Mouse (Mus musculus) forebrain, embryonic 10.5 days (tissue): Measurements from ENCODE around the gene Osbp2. TPM values are rescaled to one million over a fixed set of nuclear protein-coding genes. Genes with fewer than 3 reads are reported as not detected.

Source experiments
- DNase-seq: peaks from one replicate; pipeline ENCODE4 v3.0.0-alpha.2; 2017; ENCODE audit warnings: low spot score; ENCODE audit errors: extremely low spot score
- H3K27ac ChIP-seq: fragments of 300-500 bp; sonication (generic); 2 replicates; pipeline ENCODE4 v1.5.1; 2016; ENCODE audit warnings: mild to moderate bottlenecking
- H3K27me3 ChIP-seq: fragments of 300-500 bp; sonication (generic); 2 replicates; pipeline ENCODE4 v1.6.1; 2016; ENCODE audit warnings: mild to moderate bottlenecking; ENCODE audit not compliant: poor library complexity, severe bottlenecking
- H3K36me3 ChIP-seq: fragments of 300-500 bp; sonication (generic); replicated peaks from 2 replicates; pipeline ENCODE4 v1.6.1; 2016; ENCODE audit warnings: mild to moderate bottlenecking, moderate library complexity
- H3K4me1 ChIP-seq: fragments of 300-500 bp; sonication (generic); 2 replicates; pipeline ENCODE4 v1.6.1; 2016
- H3K4me3 ChIP-seq: fragments of 300-500 bp; sonication (generic); 2 replicates; pipeline ENCODE4 v1.5.1; 2016; ENCODE audit warnings: mild to moderate bottlenecking, moderate library complexity
- H3K9me3 ChIP-seq: fragments of 300-500 bp; sonication (generic); 2 replicates; pipeline ENCODE4 v1.6.1; 2016; ENCODE audit warnings: mild to moderate bottlenecking, moderate library complexity
- WGBS: fragments of 180-500 bp; shearing (Covaris S2); methylation state at CpG from one replicate; pipeline ENCODE4 v1.1.7; 2016; 5-methylcytosine and 5-hydroxymethylcytosine counted together
- polyA plus RNA-seq: library from polyadenylated mRNA; unstranded; fragments of >200 nt; fragmentation: Nextera tagmentation; extraction: Ambion mirVana; gene quantifications from 2 replicates; pipeline ENCODE4 v1.2.1, GENCODE M21; 2016

Gene Osbp2
- polyA plus RNA-seq, 1 experiment from 2014 or later = 0.89 TPM

DNA sequence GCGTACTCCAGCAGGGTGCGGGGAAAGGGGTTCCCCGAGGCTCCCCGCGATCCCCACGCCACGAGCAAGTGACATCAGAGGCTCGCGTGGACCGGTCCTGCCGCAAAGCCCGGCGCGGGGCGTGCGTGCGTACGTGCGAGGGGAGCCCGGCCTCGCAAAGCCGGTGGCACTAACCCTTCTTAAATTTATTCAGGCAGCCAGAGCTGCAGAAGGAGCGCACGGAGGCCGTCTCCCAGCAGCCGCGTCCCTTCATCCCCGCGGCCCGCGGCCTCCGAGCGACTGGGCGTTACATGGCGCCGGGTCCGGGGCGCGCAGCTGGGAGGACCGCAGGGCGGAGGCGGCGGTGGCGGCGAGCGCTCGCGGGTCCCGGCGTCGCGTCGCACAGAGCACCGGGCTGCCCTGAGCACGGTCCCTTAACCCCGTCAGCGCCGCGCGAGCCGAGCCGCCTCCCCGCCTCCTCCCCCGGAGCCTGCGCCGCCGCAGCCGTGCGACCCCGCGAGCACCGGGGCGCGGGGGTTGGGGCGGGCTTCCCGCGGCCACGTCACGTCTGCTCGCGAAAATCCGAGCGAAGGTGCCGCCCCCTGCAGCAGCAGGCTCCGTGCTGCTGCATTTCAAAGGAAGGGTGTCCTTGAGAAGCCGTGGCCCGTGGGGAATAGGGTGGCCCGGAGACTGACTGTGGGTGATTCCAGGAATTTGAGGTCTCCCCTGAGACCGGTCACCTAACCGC lies 101.8 kb downstream of the Osbp2 start:
- peaks cover 58% of the 10 kb centered on the region for H3K27me3 ChIP-seq
- H3K4me1 ChIP-seq = peaks cover 22% of the 10 kb centered on the region
- H3K4me3 ChIP-seq = peak overlapping the region; percentile 65
- H3K27ac ChIP-seq = peak overlapping the region; percentile 65
- whole genome bisulfite sequencing = under 1% methylated on average over 89 of the region's 90 CpGs
- DNase-seq = peak; percentile 34
- H3K36me3 ChIP-seq = no peaks in the 10 kb centered on the region
- no peaks in the 10 kb centered on the region for H3K9me3 ChIP-seq

DNA sequence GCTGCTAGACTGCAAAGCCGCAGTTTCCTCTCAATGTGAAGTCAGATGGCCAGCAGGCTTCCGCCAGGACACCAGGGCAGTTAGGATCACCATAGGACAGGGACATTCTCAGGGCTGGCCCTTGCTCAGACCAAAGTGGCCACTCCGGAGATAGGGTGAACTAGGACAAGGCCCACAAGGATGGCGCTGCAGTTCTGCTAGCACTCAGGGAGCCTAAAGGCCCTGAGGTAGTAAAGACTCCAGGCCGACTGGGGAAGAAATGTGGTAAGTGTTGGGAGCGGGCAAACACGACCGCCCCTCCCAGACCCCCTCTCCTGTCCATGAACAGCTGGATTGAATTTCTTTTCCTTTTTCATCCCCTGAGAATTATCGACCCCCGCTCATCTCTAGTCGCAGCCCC lies 102.4 kb downstream of the Osbp2 start:
- 10% methylated on average over 11 of the region's 11 CpGs for WGBS
- Histone ChIP-seq H3K4me3 (peak overlapping the region; percentile 65), H3K36me3 (no peaks in the 10 kb centered on the region), H3K27ac (peak overlapping the region; percentile 65), H3K4me1 (peaks cover 22% of the 10 kb centered on the region), H3K27me3 (peaks cover 58% of the 10 kb centered on the region), H3K9me3 (no peaks in the 10 kb centered on the region)
- peak; percentile 23 for DNase-seq

- Histone ChIP-seq H3K27me3 (peaks cover 56% of the 10 kb centered on the region), H3K9me3 (no peaks in the 10 kb centered on the region), H3K4me3 (no peak overlapping the region), H3K4me1 (peaks cover 20% of the 10 kb centered on the region), H3K36me3 (no peaks in the 10 kb centered on the region), H3K27ac (no peak overlapping the region)
- no peak for DNase-seq
- 81% methylated on average over 5 of the region's 5 CpGs for WGBS
Measured at GRCm38 (mm10) chr11:3759433-3759832, 104.3 kb downstream of the Osbp2 start.

GRCm38 (mm10) chr11:3755341-3755740 lies 108.4 kb downstream of the Osbp2 start:
- Histone ChIP-seq H3K9me3 (no peaks in the 10 kb centered on the region), H3K36me3 (no peaks in the 10 kb centered on the region), H3K27me3 (peaks cover 15% of the 10 kb centered on the region), H3K4me3 (no peak overlapping the region), H3K27ac (no peak overlapping the region), H3K4me1 (peaks cover 6% of the 10 kb centered on the region)
- WGBS = 60% methylated on average over 4 of the region's 4 CpGs
- DNase-seq = no peak

- no peak overlapping the region for H3K4me3 ChIP-seq
- H3K27me3 ChIP-seq = peaks cover 9% of the 10 kb centered on the region
- no peaks in the 10 kb centered on the region for H3K9me3 ChIP-seq
- no peak for DNase-seq
- peaks cover 6% of the 10 kb centered on the region for H3K4me1 ChIP-seq
- H3K36me3 ChIP-seq = no peaks in the 10 kb centered on the region
- WGBS = 88% methylated on average over 7 of the region's 7 CpGs
- H3K27ac ChIP-seq = no peak overlapping the region
Measured at GRCm38 (mm10) chr11:3754685-3755084, 109.0 kb downstream of the Osbp2 start.

- H3K27ac ChIP-seq = no peak overlapping the region
- H3K27me3 ChIP-seq = peaks cover 1% of the 10 kb centered on the region; the same call in 1 of the 2 replicates
- WGBS = 78% methylated on average over 9 of the region's 9 CpGs
- DNase-seq = no peak
- H3K9me3 ChIP-seq = no peaks in the 10 kb centered on the region
- peaks cover 6% of the 10 kb centered on the region for H3K4me1 ChIP-seq
- no peak overlapping the region for H3K4me3 ChIP-seq
- no peaks in the 10 kb centered on the region for H3K36me3 ChIP-seq
Measured at GRCm38 (mm10) chr11:3753897-3754296, 109.8 kb downstream of the Osbp2 start.

- Histone ChIP-seq H3K27ac (no peak overlapping the region), H3K9me3 (no peaks in the 10 kb centered on the region), H3K36me3 (no peaks in the 10 kb centered on the region), H3K4me3 (no peak overlapping the region), H3K4me1 (peaks cover 6% of the 10 kb centered on the region), H3K27me3 (no peaks in the 10 kb centered on the region)
- WGBS = 60% methylated on average over 3 of the region's 3 CpGs
- no peak for DNase-seq
Measured at GRCm38 (mm10) chr11:3752766-3753165, 110.9 kb downstream of the Osbp2 start.

DNA sequence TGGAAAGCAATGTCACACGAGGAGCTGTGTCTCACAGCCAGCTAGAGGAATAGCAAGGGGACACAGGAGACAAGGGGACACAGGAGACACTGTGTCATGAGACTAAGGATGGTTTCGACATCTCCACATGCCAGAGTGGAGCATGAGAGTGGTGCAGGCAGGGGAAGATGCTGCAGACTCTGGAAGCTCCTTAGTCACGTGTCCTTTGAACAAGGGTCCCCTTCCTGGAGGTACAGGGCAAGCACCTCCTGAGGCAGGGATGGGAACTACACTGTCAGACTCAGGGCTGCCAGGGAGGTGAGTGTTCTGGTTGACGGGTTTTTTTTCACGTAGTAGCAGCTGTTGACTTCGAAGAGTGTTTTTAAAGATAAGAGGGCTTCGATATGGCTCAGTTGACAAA lies 113.9 kb downstream of the Osbp2 start:
- Histone ChIP-seq H3K4me3 (no peak overlapping the region), H3K4me1 (peaks cover 6% of the 10 kb centered on the region), H3K36me3 (no peaks in the 10 kb centered on the region), H3K9me3 (no peaks in the 10 kb centered on the region), H3K27me3 (no peaks in the 10 kb centered on the region), H3K27ac (no peak overlapping the region)
- DNase-seq = no peak
- WGBS = 36% methylated on average over 7 of the region's 7 CpGs

- Histone ChIP-seq H3K9me3 (no peaks in the 10 kb centered on the region), H3K4me1 (no peaks in the 10 kb centered on the region), H3K27ac (no peak overlapping the region), H3K36me3 (no peaks in the 10 kb centered on the region), H3K27me3 (no peaks in the 10 kb centered on the region), H3K4me3 (no peak overlapping the region)
- DNase-seq = no peak
- WGBS = 86% methylated on average over 8 of the region's 8 CpGs
Measured at GRCm38 (mm10) chr11:3742449-3742848, 121.3 kb downstream of the Osbp2 start.

DNA sequence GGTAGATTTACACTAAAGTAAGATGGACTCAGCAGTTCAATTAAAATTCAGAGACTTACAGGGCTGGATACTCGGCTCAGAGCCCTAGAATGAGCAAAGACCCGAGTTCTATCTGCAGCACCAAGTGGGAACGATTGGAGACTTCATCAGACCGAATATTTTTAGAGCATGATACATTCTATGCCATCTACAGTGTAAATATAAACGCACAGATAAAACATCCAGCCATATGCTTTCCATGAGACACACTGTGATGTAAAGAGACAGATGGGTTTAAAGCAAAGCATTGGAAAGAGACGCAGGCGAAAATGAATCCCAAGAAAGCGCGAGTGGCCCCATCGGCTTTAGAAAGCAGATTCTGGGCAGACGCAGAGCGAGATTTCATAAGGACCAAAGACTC lies 122.5 kb downstream of the Osbp2 start:
- no peaks in the 10 kb centered on the region for H3K36me3 ChIP-seq
- H3K4me1 ChIP-seq = no peaks in the 10 kb centered on the region
- 89% methylated on average over 12 of the region's 12 CpGs for WGBS
- DNase-seq = no peak
- H3K9me3 ChIP-seq = no peaks in the 10 kb centered on the region
- H3K27ac ChIP-seq = no peak overlapping the region
- no peaks in the 10 kb centered on the region for H3K27me3 ChIP-seq
- no peak overlapping the region for H3K4me3 ChIP-seq

GRCm38 (mm10) chr11:3738778-3739177 lies 124.9 kb downstream of the Osbp2 start:
- no peak for DNase-seq
- peaks cover 7% of the 10 kb centered on the region; the same call in 1 of the 2 replicates for H3K4me1 ChIP-seq
- H3K9me3 ChIP-seq = no peaks in the 10 kb centered on the region
- no peak overlapping the region for H3K4me3 ChIP-seq
- 94% methylated on average over 2 of the region's 2 CpGs for WGBS
- H3K27ac ChIP-seq = no peak overlapping the region
- no peaks in the 10 kb centered on the region for H3K36me3 ChIP-seq
- H3K27me3 ChIP-seq = no peaks in the 10 kb centered on the region

DNA sequence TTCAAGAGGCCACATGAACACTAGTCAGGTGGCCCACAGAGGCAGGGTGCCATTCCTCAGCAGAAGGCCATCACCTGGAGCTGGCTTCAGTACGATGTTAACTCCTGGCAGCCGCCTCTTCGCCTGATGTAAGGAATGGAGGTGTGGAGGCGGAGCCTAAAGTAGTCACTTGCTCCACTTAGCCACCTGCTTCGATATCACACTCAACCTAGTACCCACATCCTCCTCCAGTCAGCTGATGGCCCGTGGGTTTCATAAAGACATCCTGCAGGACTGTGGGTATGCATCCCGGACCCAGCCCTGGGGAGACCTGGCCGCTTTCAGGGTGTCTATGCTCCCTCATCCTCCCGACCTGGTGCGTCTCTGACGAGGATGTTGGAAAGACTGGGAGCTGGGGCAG lies 128.0 kb downstream of the Osbp2 start:
- no peak overlapping the region for H3K4me3 ChIP-seq
- H3K4me1 ChIP-seq = peaks cover 7% of the 10 kb centered on the region; the same call in 1 of the 2 replicates
- H3K36me3 ChIP-seq = no peaks in the 10 kb centered on the region
- H3K27me3 ChIP-seq = no peaks in the 10 kb centered on the region
- 80% methylated on average over 11 of the region's 11 CpGs for WGBS
- no peak for DNase-seq
- no peak overlapping the region for H3K27ac ChIP-seq
- H3K9me3 ChIP-seq = no peaks in the 10 kb centered on the region

DNA sequence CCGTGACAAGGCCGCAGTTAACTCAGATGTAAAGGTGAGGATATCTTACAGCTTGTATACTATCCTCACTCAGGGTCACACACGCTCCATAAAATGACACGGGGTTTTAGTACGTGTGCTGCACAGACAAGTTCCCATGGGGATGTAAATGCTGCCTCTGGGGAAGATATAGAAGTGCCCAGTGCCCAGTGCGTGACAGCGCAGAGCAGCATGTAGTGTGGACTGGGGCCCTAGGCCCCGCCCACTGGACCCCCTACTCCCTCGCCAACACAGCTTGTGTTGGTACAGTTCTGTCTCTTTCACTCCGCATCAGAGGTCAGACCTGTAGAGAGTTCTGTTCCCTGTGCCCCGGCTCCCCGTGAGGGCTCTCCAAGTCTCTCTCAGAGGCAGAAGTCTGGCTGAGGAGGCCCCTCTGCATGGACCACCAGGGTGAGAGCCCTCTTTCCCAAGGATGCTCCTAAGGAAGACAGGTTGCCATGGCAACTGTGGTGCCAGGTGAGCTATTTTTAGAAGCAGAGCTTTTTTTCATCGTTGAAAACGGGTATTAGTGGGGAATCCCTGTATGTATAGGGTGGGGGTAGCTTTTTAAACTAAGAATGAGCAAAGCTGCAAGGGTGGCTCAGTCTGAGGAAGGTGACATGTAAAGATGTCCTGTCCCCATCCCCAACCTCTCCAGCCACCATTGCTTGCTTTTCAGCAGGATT lies 129.6 kb downstream of the Osbp2 start:
- 83% methylated on average over 14 of the region's 14 CpGs for WGBS
- no peak overlapping the region for H3K27ac ChIP-seq
- no peaks in the 10 kb centered on the region for H3K36me3 ChIP-seq
- H3K4me1 ChIP-seq = peaks cover 7% of the 10 kb centered on the region; the same call in 1 of the 2 replicates
- no peak overlapping the region for H3K4me3 ChIP-seq
- no peaks in the 10 kb centered on the region for H3K9me3 ChIP-seq
- no peak for DNase-seq
- no peaks in the 10 kb centered on the region for H3K27me3 ChIP-seq
